Mouse (Mus musculus) myocyte (in vitro differentiated cells): ENCODE measurements around the gene Lypd5. TPM values are rescaled to one million over a fixed set of nuclear protein-coding genes. Genes with fewer than 3 reads are reported as not detected.

Experiments
- H3K27me3 ChIP-seq: one replicate; pipeline ENCODE4 v1.6.1; 2011; ENCODE audit not compliant: control insufficient read depth, insufficient read depth, insufficient read length
- H3K36me3 ChIP-seq: one replicate; pipeline ENCODE4 v1.6.1; 2011; ENCODE audit not compliant: control insufficient read depth, insufficient read depth
- H3K4me2 ChIP-seq: one replicate; pipeline ENCODE4 v1.6.1; 2011; ENCODE audit warnings: low read depth, control low read depth
- H3K4me3 ChIP-seq: one replicate; pipeline ENCODE4 v1.5.1; 2011; ENCODE audit warnings: mild to moderate bottlenecking, control low read depth, moderate library complexity
- H3K79me2 ChIP-seq: one replicate; pipeline ENCODE4 v1.6.1; 2011; ENCODE audit not compliant: control insufficient read depth, insufficient read depth
- H3ac ChIP-seq: one replicate; pipeline ENCODE4 v1.6.1; 2011; ENCODE audit not compliant: control insufficient read depth, insufficient read length
- CEBPB ChIP-seq: IDR thresholded peaks from 2 replicates; pipeline ENCODE4 v1.6.1; 2011; ENCODE audit warnings: mild to moderate bottlenecking, moderate library complexity; ENCODE audit not compliant: poor library complexity, insufficient read depth, severe bottlenecking
- E2F4 ChIP-seq: IDR thresholded peaks from one replicate; pipeline ENCODE4 v1.6.1; 2011; ENCODE audit warnings: mild to moderate bottlenecking, control low read depth, moderate library complexity; ENCODE audit not compliant: insufficient read depth
- MAX ChIP-seq: IDR thresholded peaks from one replicate; pipeline ENCODE4 v1.6.1; 2011; ENCODE audit warnings: low read depth, mild to moderate bottlenecking, control low read depth
- MYOD1 ChIP-seq, 3 experiments: IDR thresholded peaks; one replicate each; pipeline ENCODE4 v1.6.1; 2011; ENCODE audit warnings: control low read depth in 2 of 3, low read depth in 2 of 3, mild to moderate bottlenecking in 2 of 3, moderate library complexity in 1 of 3; ENCODE audit not compliant: insufficient read length in 2 of 3, control insufficient read depth in 1 of 3
- MYOG ChIP-seq, 3 experiments: IDR thresholded peaks; one replicate each; pipeline ENCODE4 v1.6.1; 2011; ENCODE audit warnings: control low read depth in 2 of 3, low read depth in 2 of 3, mild to moderate bottlenecking in 2 of 3; ENCODE audit not compliant: insufficient read length in 2 of 3, control insufficient read depth in 1 of 3, insufficient read depth in 1 of 3
- POLR2A ChIP-seq: IDR thresholded peaks from one replicate; pipeline ENCODE4 v1.6.1; 2011; ENCODE audit warnings: low read depth, mild to moderate bottlenecking, control low read depth, moderate library complexity; ENCODE audit not compliant: insufficient read length
- POLR2AphosphoS2 ChIP-seq: IDR thresholded peaks from one replicate; pipeline ENCODE4 v1.6.1; 2011; ENCODE audit warnings: low read depth, control low read depth; ENCODE audit not compliant: insufficient read length
- REST ChIP-seq: IDR thresholded peaks from one replicate; pipeline ENCODE4 v1.6.1; 2011; ENCODE audit warnings: mild to moderate bottlenecking, control low read depth, moderate library complexity; ENCODE audit not compliant: insufficient read depth, insufficient read length
- SRF ChIP-seq: IDR thresholded peaks from one replicate; pipeline ENCODE4 v1.6.1; 2011; ENCODE audit warnings: low read depth; ENCODE audit not compliant: control insufficient read depth, insufficient read length
- TCF12 ChIP-seq: IDR thresholded peaks from one replicate; pipeline ENCODE4 v1.6.1; 2011; ENCODE audit warnings: mild to moderate bottlenecking, control low read depth; ENCODE audit not compliant: poor library complexity, insufficient read depth, severe bottlenecking
- TCF3 ChIP-seq: IDR thresholded peaks from one replicate; pipeline ENCODE4 v1.6.1; 2011; ENCODE audit warnings: low read depth, control low read depth; ENCODE audit not compliant: insufficient read length
- USF1 ChIP-seq: IDR thresholded peaks from one replicate; pipeline ENCODE4 v1.6.1; 2011; ENCODE audit warnings: low read depth, mild to moderate bottlenecking, control low read depth, moderate library complexity
- polyA plus RNA-seq: library from polyadenylated mRNA; unstranded; fragments of >200 nt; fragmentation: generic; extraction: Trizol; gene quantifications from one replicate; pipeline ENCODE4 v1.2.1, GENCODE M21; 2012; ENCODE audit warnings: missing spikeins

Gene Lypd5
- polyA plus RNA-seq, 1 experiment = not detected

GRCm38 (mm10) chr7:24338241-24338640, 10.8 kb upstream of the Lypd5 start:
- Histone ChIP-seq H3K27me3 (peaks cover 7% of the 10 kb centered on the region), H3K79me2 (no peaks in the 10 kb centered on the region), H3K4me3 (no peak overlapping the region), H3K36me3 (no peaks in the 10 kb centered on the region), H3K4me2 (no peak overlapping the region), H3ac (no peak overlapping the region)
- no peak for TF ChIP-seq SRF
- no peak for TF ChIP-seq MYOD1 (IDR thresholded peaks at IDR 0.05; ENCODE audit: control insufficient read depth in 1 of 3, insufficient read length in 2 of 3, low read depth in 2 of 3)
- no peak for TF ChIP-seq POLR2A
- no peak for TF ChIP-seq E2F4
- TF ChIP-seq TCF3 = no peak
- no peak for TF ChIP-seq MYOG (IDR thresholded peaks at IDR 0.05; ENCODE audit: control insufficient read depth in 1 of 3, insufficient read depth in 1 of 3, insufficient read length in 2 of 3, low read depth in 2 of 3)
- TF ChIP-seq TCF12 = no peak
- no peak for TF ChIP-seq REST
- TF ChIP-seq USF1 = no peak
- TF ChIP-seq MAX = no peak
- TF ChIP-seq POLR2AphosphoS2 = no peak
- TF ChIP-seq CEBPB = no peak

- no peak overlapping the region for H3ac ChIP-seq
- no peak for TF ChIP-seq TCF12
- no peak for TF ChIP-seq REST
- TF ChIP-seq CEBPB = no peak
- no peak for TF ChIP-seq E2F4
- no peak for TF ChIP-seq MYOD1 (IDR thresholded peaks at IDR 0.05; ENCODE audit: control insufficient read depth in 1 of 3, insufficient read length in 2 of 3, low read depth in 2 of 3)
- no peak for TF ChIP-seq SRF
- TF ChIP-seq POLR2A = no peak
- no peak for TF ChIP-seq MYOG (IDR thresholded peaks at IDR 0.05; ENCODE audit: control insufficient read depth in 1 of 3, insufficient read depth in 1 of 3, insufficient read length in 2 of 3, low read depth in 2 of 3)
- TF ChIP-seq TCF3 = no peak
- TF ChIP-seq MAX = no peak
- TF ChIP-seq POLR2AphosphoS2 = no peak
- no peaks in the 10 kb centered on the region for H3K79me2 ChIP-seq
- H3K4me3 ChIP-seq = no peak overlapping the region
- H3K4me2 ChIP-seq = no peak overlapping the region
- H3K27me3 ChIP-seq = peaks cover 1% of the 10 kb centered on the region
- no peaks in the 10 kb centered on the region for H3K36me3 ChIP-seq
Observed at GRCm38 (mm10) chr7:24343701-24344272, 5.2 kb upstream of the Lypd5 start.

- Histone ChIP-seq H3K36me3 (no peaks in the 10 kb centered on the region), H3ac (no peak overlapping the region), H3K27me3 (peaks cover 11% of the 10 kb centered on the region), H3K4me2 (no peak overlapping the region), H3K79me2 (no peaks in the 10 kb centered on the region), H3K4me3 (no peak overlapping the region)
- TF ChIP-seq USF1 (no peak), REST (no peak)
Observed at GRCm38 (mm10) chr7:24346444-24346843, 2.6 kb upstream of the Lypd5 start.

- Histone ChIP-seq H3K79me2 (no peaks in the 10 kb centered on the region), H3K4me3 (no peak overlapping the region), H3ac (no peak overlapping the region), H3K27me3 (peaks cover 47% of the 10 kb centered on the region), H3K4me2 (no peak overlapping the region), H3K36me3 (no peaks in the 10 kb centered on the region)
- TF ChIP-seq POLR2A (no peak), SRF (no peak), USF1 (no peak), TCF12 (no peak), E2F4 (no peak), MYOG (IDR thresholded peaks at IDR 0.05; ENCODE audit: control insufficient read depth in 1 of 3, insufficient read depth in 1 of 3, insufficient read length in 2 of 3, low read depth in 2 of 3) (no peak)
Observed at GRCm38 (mm10) chr7:24355646-24356045, 6.7 kb downstream of the Lypd5 start.

- no peak overlapping the region for H3K4me3 ChIP-seq
- TF ChIP-seq MYOD1 (IDR thresholded peaks at IDR 0.05; ENCODE audit: control insufficient read depth in 1 of 3, insufficient read length in 2 of 3, low read depth in 2 of 3) (no peak), POLR2A (no peak), MAX (no peak), SRF (no peak), TCF3 (no peak), MYOG (IDR thresholded peaks at IDR 0.05; ENCODE audit: control insufficient read depth in 1 of 3, insufficient read depth in 1 of 3, insufficient read length in 2 of 3, low read depth in 2 of 3) (no peak), USF1 (no peak), CEBPB (no peak), E2F4 (no peak), POLR2AphosphoS2 (no peak), TCF12 (no peak), REST (no peak)
- H3K4me2 ChIP-seq = no peak overlapping the region
- peaks cover 46% of the 10 kb centered on the region for H3K27me3 ChIP-seq
- no peaks in the 10 kb centered on the region for H3K36me3 ChIP-seq
- H3K79me2 ChIP-seq = no peaks in the 10 kb centered on the region
- no peak overlapping the region for H3ac ChIP-seq
Observed at GRCm38 (mm10) chr7:24356081-24356480, 7.1 kb downstream of the Lypd5 start.
